Mouse (Mus musculus) midbrain, postnatal 0 days (tissue): ENCODE measurements at regions not wholly inside any gene's neighbourhood (a gene's known extent, or its start where the extent isn't known, plus 50 kb on each side); places are given as distances from the start of the nearest gene placed in this dataset.
A peak's percentile ranks its signal among the peaks of the same experiment; 100 is the strongest.

Experiments
- ATAC-seq: fragments of 200-750 bp; cut with Nextera tagmentation; 2 replicates; pipeline ENCODE4 v1.8.0; 2017; ENCODE audit warnings: moderate number of reproducible peaks, mild to moderate bottlenecking, moderate TSS enrichment, moderate library complexity; ENCODE audit not compliant: low FRiP score
- DNase-seq: peaks from one replicate; pipeline ENCODE4 v3.0.0-alpha.2; 2015; ENCODE audit warnings: low spot score
- H3K27ac ChIP-seq: fragments of 300-500 bp; sonication (generic); 2 replicates; pipeline ENCODE4 v1.5.1; 2014; ENCODE audit warnings: low read depth, mild to moderate bottlenecking, low read length, mixed read lengths
- H3K27me3 ChIP-seq: fragments of 300-500 bp; sonication (generic); 2 replicates; pipeline ENCODE4 v1.6.1; 2014; ENCODE audit warnings: low read length, control low read depth, mixed read lengths; ENCODE audit not compliant: insufficient read depth
- H3K36me3 ChIP-seq: fragments of 300-500 bp; sonication (generic); 2 replicates; pipeline ENCODE4 v1.6.1; 2014; ENCODE audit warnings: low read length, control low read depth, mixed read lengths; ENCODE audit not compliant: insufficient read depth
- H3K4me1 ChIP-seq: fragments of 300-500 bp; sonication (generic); 2 replicates; pipeline ENCODE4 v1.6.1; 2014; ENCODE audit warnings: mild to moderate bottlenecking, control low read depth, antibody characterized with exemption, low read length, mixed read lengths; ENCODE audit not compliant: insufficient read depth
- H3K4me2 ChIP-seq: fragments of 300-500 bp; sonication (generic); 2 replicates; pipeline ENCODE4 v1.6.1; 2014; ENCODE audit warnings: low read depth, mild to moderate bottlenecking, low read length, mixed read lengths; ENCODE audit not compliant: poor library complexity, severe bottlenecking
- H3K4me3 ChIP-seq: fragments of 300-500 bp; sonication (generic); 2 replicates; pipeline ENCODE4 v1.5.1; 2014; ENCODE audit warnings: low read depth, mild to moderate bottlenecking, low read length, moderate library complexity
- H3K9ac ChIP-seq: fragments of 300-500 bp; sonication (generic); replicated peaks from 2 replicates; pipeline ENCODE4 v1.6.1; 2014; ENCODE audit warnings: mild to moderate bottlenecking, low read length, moderate library complexity, mixed read lengths; ENCODE audit not compliant: poor library complexity, severe bottlenecking
- H3K9me3 ChIP-seq: fragments of 300-500 bp; sonication (generic); 2 replicates; pipeline ENCODE4 v1.6.1; 2016; ENCODE audit warnings: low read length, control low read depth
- CTCF ChIP-seq: IDR thresholded peaks from 2 replicates; pipeline ENCODE4 v1.5.1; 2016; ENCODE audit warnings: antibody characterized with exemption, mild to moderate bottlenecking
- WGBS: fragments of 180-500 bp; shearing (Covaris S2); extraction: QIAGEN DNeasy Blood & Tissue Kit; methylation state at CpG from one replicate; pipeline ENCODE4 v1.1.7; 2014; 5-methylcytosine and 5-hydroxymethylcytosine counted together

GRCm38 (mm10) chr2:61176807-61177206 is 213.8 kb upstream of the Rbms1 start:
- H3K4me3 ChIP-seq: no peak overlapping the region
- no peaks in the 10 kb centered on the region for H3K27me3 ChIP-seq
- H3K9me3 ChIP-seq: no peaks in the 10 kb centered on the region
- H3K4me1 ChIP-seq: no peaks in the 10 kb centered on the region; the same call in 1 of the 2 replicates
- DNase-seq: no peak
- no peak overlapping the region for H3K27ac ChIP-seq
- H3K9ac ChIP-seq: no peak overlapping the region
- 5% methylated on average over 2 of the region's 2 CpGs for WGBS
- no peak for ATAC-seq
- no peak overlapping the region for H3K4me2 ChIP-seq
- no peaks in the 10 kb centered on the region for H3K36me3 ChIP-seq
- no peak for TF ChIP-seq CTCF

- 89% methylated on average over 2 of the region's 2 CpGs for WGBS
- Histone ChIP-seq H3K4me3 (no peak overlapping the region), H3K27ac (no peak overlapping the region), H3K9ac (no peak overlapping the region), H3K4me1 (no peaks in the 10 kb centered on the region; the same call in 1 of the 2 replicates), H3K4me2 (no peak overlapping the region), H3K9me3 (no peaks in the 10 kb centered on the region), H3K27me3 (no peaks in the 10 kb centered on the region), H3K36me3 (no peaks in the 10 kb centered on the region)
- TF ChIP-seq CTCF: no peak
- DNase-seq (no peak), ATAC-seq (no peak)
Observed at GRCm38 (mm10) chr2:61173581-61173980, 210.6 kb upstream of the Rbms1 start.

GRCm38 (mm10) chr2:61161336-61161735 is 198.3 kb upstream of the Rbms1 start:
- TF ChIP-seq CTCF: no peak
- H3K27me3 ChIP-seq: no peaks in the 10 kb centered on the region
- 95% methylated on average over 1 of the region's 1 CpGs for WGBS
- H3K4me3 ChIP-seq: no peak overlapping the region
- H3K36me3 ChIP-seq: no peaks in the 10 kb centered on the region
- H3K9me3 ChIP-seq: no peaks in the 10 kb centered on the region
- DNase-seq: no peak
- no peak for ATAC-seq
- no peak overlapping the region for H3K4me2 ChIP-seq
- H3K4me1 ChIP-seq: no peaks in the 10 kb centered on the region
- no peak overlapping the region for H3K27ac ChIP-seq
- H3K9ac ChIP-seq: no peak overlapping the region

- Histone ChIP-seq H3K9me3 (no peaks in the 10 kb centered on the region), H3K4me2 (no peak overlapping the region), H3K4me3 (no peak overlapping the region), H3K4me1 (no peaks in the 10 kb centered on the region), H3K9ac (no peak overlapping the region), H3K36me3 (no peaks in the 10 kb centered on the region), H3K27ac (no peak overlapping the region), H3K27me3 (no peaks in the 10 kb centered on the region)
- ATAC-seq: no peak
- TF ChIP-seq CTCF: no peak
- no peak for DNase-seq
- WGBS: 79% methylated on average over 3 of the region's 3 CpGs
Observed at GRCm38 (mm10) chr2:61159761-61160160, 196.8 kb upstream of the Rbms1 start.

- Histone ChIP-seq H3K4me3 (no peak overlapping the region), H3K27ac (no peak overlapping the region), H3K9ac (no peak overlapping the region), H3K9me3 (no peaks in the 10 kb centered on the region), H3K27me3 (no peaks in the 10 kb centered on the region), H3K36me3 (no peaks in the 10 kb centered on the region), H3K4me1 (no peaks in the 10 kb centered on the region), H3K4me2 (no peak overlapping the region)
- WGBS: 70% methylated on average over 19 of the region's 19 CpGs
- ATAC-seq (no peak), DNase-seq (peak; percentile 21)
- no peak for TF ChIP-seq CTCF
Observed at GRCm38 (mm10) chr2:61138998-61139631, 176.1 kb upstream of the Rbms1 start.

GRCm38 (mm10) chr2:61138625-61138997 is 175.6 kb upstream of the Rbms1 start:
- Histone ChIP-seq H3K4me3 (no peak overlapping the region), H3K4me1 (no peaks in the 10 kb centered on the region), H3K9me3 (no peaks in the 10 kb centered on the region), H3K27ac (no peak overlapping the region), H3K27me3 (no peaks in the 10 kb centered on the region), H3K36me3 (no peaks in the 10 kb centered on the region), H3K9ac (no peak overlapping the region), H3K4me2 (no peak overlapping the region)
- WGBS: 52% methylated on average over 3 of the region's 3 CpGs
- TF ChIP-seq CTCF: no peak
- ATAC-seq (no peak), DNase-seq (no peak)
